Mouse (Mus musculus) c-Kit-positive CD71-negative TER-119-negative erythroid progenitor cells, embryonic 14.5 days (primary cell): ENCODE data around the gene Mas1.
A peak's percentile ranks its signal among the peaks of the same experiment; 100 is the strongest.
"Not testable (repeated sequence)": the region's sequence is repeated elsewhere in the genome, so short reads cannot be mapped to it uniquely, and the experiment has no call there.

Experiments
- DNase-seq: peaks from one replicate; pipeline ENCODE4 v3.0.0-alpha.2; 2013; ENCODE audit warnings: low read depth

The Mas1 gene

DNA sequence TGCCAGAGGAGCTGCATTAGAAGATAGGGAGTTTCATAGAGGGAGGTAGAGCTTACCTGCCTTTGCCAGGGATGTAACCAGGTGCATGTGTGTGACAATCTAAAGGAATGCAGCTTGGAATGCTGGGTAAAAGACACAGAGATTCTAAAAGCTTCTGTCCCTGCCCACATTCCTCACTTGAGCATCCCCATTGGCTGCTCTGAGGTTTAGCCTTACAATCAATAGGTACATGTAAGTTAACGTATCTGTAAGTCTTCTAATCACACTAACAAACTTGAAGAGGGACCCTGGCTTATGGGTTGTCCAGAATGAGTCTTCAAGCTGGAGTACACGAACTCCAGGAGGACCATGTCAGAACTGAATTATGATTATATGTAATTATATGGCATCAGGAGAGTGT, at the start of gene Mas1:
Gene Mas1, minus strand, starts transcription at position 101 of the 400 bp plus-strand sequence.
- no peak for DNase-seq

- DNase-seq: peak; percentile 45
Observed at GRCm38 (mm10) chr17:12916588-12917380, 48.8 kb upstream of the Mas1 start.

- peak; percentile 99 for DNase-seq
Observed at GRCm38 (mm10) chr17:12915881-12916583, 48.1 kb upstream of the Mas1 start, which contains the start of gene Mrpl18. Gene Mrpl18 (minus strand): TSS chr17:12916345.

GRCm38 (mm10) chr17:12915488-12915880, 47.5 kb upstream of the Mas1 start, which contains the start of gene Tcp1:
Gene Tcp1 (plus strand): TSS chr17:12915701.
- no peak for DNase-seq

DNA sequence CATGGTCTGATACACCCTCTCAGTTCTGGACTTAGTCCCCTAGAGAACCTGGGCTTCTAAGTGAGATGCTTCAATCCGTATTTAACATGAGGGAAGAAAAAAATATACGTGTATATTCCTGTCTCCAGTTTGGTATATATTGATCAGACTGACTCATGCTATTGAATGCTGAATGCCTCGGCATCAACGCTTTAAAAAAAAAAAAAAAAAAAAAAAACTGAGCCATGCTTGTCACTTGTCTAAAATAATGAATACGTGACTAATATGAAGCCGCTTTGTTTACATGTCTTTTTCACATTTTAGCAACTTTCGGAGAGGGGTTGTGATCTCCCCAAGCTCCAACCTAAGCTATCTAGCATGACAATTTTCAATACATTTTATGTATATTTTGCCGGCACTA, 42.4 kb upstream of the Mas1 start:
- no peak for DNase-seq

DNA sequence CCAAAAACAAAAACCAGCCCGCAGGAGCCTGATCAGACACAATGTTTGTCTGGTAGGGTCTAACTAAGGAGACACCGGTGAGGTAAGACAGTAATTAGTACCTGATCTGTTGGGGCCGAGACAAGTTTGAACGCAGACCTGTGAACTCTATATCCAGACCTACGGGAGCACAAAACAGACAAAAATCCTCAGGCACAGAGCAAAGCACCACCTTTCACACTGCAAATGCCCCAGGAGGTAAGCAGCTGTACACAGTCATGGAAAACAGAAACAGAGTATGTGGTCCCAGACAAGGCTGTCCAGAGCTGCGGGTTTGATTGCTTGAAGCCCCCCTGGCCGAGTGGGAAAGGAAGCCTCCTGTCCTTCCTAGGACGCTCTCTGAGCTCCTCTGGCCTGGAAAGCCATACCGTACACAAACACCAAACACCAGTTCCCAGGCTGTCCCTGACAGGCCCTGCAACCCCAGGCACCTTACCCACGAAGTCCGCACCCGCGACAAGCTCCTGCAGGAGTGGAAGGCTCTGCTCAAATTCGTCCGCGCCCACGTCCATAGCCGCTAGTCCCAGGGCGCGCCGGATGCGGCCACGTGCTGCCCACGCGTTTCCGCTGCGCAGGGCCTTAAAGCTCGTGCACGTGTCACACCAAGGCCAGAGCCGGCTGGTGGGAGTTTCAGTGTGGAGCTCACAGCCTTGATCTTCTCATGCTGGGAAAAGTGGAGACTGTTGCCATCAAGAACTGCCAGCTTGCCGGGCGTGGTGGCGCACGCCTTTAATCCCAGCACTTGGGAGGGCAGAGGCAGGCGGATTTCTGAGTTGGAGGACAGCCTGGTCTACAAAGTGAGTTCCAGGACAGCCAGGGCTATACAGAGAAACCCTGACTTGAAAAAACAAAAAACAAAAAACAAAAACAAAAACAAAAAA, 41.7 kb upstream of the Mas1 start, which contains the start of gene Pnldc1:
Gene Pnldc1, minus strand, starts transcription at position 870 of the 920 bp plus-strand sequence.
- no peak for DNase-seq

- no peak for DNase-seq
Observed at GRCm38 (mm10) chr17:12906436-12906835, 38.5 kb upstream of the Mas1 start.

GRCm38 (mm10) chr17:12905810-12906209, 37.9 kb upstream of the Mas1 start:
- DNase-seq: no peak

DNA sequence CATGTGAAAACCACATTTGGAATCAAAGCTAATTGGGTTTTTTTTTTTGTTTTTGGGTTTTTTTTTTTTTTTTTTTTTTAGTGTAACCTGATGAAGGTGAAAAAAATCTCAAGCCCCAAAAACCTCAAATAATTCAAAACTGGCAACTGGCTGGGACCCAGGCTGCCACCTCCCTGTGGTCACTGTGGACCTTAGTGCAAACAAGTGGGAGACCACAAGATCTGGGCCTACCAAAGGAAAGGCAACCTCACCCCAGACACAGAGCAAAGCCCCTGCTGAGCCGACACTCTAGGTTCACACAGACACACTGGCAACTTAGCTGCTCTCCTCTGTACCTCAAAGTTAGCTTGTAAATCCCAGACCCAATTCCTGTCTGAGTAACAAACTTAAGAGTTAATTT, 36.4 kb upstream of the Mas1 start:
- DNase-seq: no peak

- DNase-seq: no peak
Observed at GRCm38 (mm10) chr17:12903372-12904333, 35.7 kb upstream of the Mas1 start.

DNA sequence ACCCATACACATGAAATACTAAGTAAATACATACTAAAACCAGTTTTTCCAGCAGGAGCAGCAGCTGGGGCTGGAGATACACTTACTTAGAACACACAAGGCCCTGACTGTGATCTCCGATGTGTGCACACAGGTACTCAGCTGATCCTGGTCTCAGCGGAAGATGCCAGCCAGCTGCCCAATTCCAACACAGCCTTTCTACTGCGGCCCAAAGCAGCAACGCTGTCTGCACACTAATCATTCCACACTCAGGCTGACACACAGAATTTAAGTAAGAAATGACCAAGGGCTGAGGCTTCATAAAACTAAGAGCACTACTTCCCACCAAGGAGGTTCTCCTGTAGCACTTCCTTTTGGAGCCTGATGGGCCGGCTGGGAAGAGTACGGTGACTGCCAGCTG, 34.3 kb upstream of the Mas1 start:
- DNase-seq: no peak

GRCm38 (mm10) chr17:12898607-12899006, 30.7 kb upstream of the Mas1 start:
- not testable (repeated sequence) for DNase-seq

GRCm38 (mm10) chr17:12897674-12898073, 29.7 kb upstream of the Mas1 start:
- no peak for DNase-seq

DNA sequence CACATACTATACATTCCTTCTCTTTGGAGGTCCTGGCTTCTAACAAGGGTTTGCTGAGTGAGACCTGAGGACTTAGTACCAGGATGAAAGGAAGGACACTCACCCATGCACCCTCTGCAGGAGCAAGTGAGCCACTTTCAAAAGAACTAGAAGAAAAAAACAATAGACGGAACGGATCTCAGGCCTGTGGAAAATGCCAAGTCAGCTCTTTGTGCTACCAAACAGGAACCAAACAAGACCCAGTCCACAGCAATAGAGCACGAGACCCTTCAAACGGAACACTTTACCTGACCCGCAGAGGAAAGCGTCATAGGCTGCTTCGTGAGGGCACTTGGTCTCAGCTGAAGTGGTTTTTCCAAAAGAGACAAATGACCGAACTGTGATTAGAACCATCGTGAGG, 24.1 kb upstream of the Mas1 start:
- no peak for DNase-seq

- DNase-seq: no peak
Observed at GRCm38 (mm10) chr17:12891054-12891453, 23.1 kb upstream of the Mas1 start.

DNA sequence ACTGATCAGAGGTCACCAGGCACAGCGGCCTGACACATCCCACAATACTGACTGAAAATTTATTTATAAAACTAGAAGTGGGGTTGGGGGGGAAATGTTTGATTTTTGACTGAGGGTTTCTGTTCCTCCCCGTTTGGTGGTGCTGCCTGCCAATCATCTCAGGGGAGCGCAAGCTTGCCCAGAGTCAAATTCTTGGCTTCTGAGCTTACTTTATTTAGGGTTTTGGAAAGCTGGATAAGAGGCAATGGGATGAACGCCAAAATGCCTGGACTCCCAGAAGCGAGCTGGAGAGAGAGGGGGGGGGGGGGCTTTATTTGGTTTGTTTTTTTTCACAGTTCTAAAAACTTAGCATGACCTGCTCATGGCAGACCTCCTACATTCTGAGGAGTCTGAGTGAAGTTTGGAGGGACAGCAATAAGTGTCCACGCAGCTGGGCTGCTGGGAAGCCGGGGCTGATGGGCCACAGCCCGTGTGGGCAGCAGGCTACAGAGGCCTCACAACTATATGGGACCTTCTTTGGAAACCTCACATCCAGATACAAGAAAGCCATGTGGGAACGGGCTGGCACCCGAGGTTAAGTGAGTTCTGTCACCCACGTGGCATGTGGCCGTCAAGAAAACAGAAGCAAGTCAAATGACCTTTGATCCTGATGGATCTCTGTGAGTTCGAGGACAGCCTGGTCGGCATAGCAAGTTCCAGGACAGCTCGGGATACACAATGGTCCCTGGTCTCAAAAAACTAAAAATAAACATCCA, 19.3 kb upstream of the Mas1 start:
- no peak for DNase-seq

- no peak for DNase-seq
Observed at GRCm38 (mm10) chr17:12886620-12887019, 18.7 kb upstream of the Mas1 start.

DNA sequence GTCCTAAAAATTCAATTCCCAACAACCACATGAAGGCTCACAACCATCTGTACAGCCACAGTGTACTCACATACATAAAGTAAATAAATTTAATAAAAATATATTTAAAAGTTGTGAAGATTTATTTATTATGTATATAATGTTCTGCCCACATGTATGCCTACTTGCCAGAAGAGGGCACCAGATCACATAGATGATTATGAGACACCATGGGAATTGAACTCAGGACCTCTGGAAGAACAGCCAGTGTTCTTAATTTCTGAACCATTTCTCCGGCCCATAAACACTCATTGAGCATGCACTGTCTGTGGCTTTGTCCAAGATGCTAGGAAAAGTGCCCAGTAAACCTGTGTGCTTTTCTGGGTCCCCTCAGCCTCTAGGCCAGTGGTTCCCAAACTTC, 13.3 kb upstream of the Mas1 start:
- DNase-seq: no peak

GRCm38 (mm10) chr17:12880178-12880577, 12.2 kb upstream of the Mas1 start:
- peak; percentile 87 for DNase-seq

- no peak for DNase-seq
Observed at GRCm38 (mm10) chr17:12875734-12876133, 7.8 kb upstream of the Mas1 start, which contains the start of gene Mrgprh. Gene Mrgprh (plus strand): TSS chr17:12876034.
